Mouse (Mus musculus) lung, embryonic 16.5 days (tissue): ENCODE measurements around the gene Strn3. TPM values are rescaled to one million over a fixed set of nuclear protein-coding genes. Genes with fewer than 3 reads are reported as not detected.
A peak's percentile ranks its signal among the peaks of the same experiment; 100 is the strongest.

ENCODE experiments used
- ATAC-seq: fragments of 200-750 bp; cut with Nextera tagmentation; 2 replicates; pipeline ENCODE4 v1.8.0; 2017; ENCODE audit warnings: low read depth, mild to moderate bottlenecking, moderate library complexity
- H3K27ac ChIP-seq: fragments of 300-500 bp; sonication (generic); 2 replicates; pipeline ENCODE4 v1.5.1; 2014; ENCODE audit warnings: mild to moderate bottlenecking, control low read depth, low read length
- H3K27me3 ChIP-seq: fragments of 300-500 bp; sonication (generic); 2 replicates; pipeline ENCODE4 v1.6.1; 2014; ENCODE audit warnings: low read depth, low read length, mixed read lengths; ENCODE audit not compliant: control insufficient read depth, insufficient read depth
- H3K36me3 ChIP-seq: fragments of 300-500 bp; sonication (generic); 2 replicates; pipeline ENCODE4 v1.6.1; 2014; ENCODE audit warnings: low read length; ENCODE audit not compliant: control insufficient read depth, insufficient read depth
- H3K4me1 ChIP-seq: fragments of 300-500 bp; sonication (generic); replicated peaks from 2 replicates; pipeline ENCODE4 v1.6.1; 2014; ENCODE audit warnings: low read length, mixed read lengths; ENCODE audit not compliant: control insufficient read depth, insufficient read depth
- H3K4me2 ChIP-seq: fragments of 300-500 bp; sonication (generic); 2 replicates; pipeline ENCODE4 v1.6.1; 2014; ENCODE audit warnings: low read depth, low read length, control low read depth
- H3K4me3 ChIP-seq: fragments of 300-500 bp; sonication (generic); 2 replicates; pipeline ENCODE4 v1.5.1; 2014; ENCODE audit warnings: mild to moderate bottlenecking, low read length, control low read depth
- H3K9ac ChIP-seq: fragments of 300-500 bp; sonication (generic); 2 replicates; pipeline ENCODE4 v1.6.1; 2014; ENCODE audit warnings: low read length, control low read depth
- H3K9me3 ChIP-seq: fragments of 300-500 bp; sonication (generic); 2 replicates; pipeline ENCODE4 v1.6.1; 2016; ENCODE audit warnings: low read length; ENCODE audit not compliant: control insufficient read depth
- WGBS: fragments of 180-500 bp; shearing (Covaris S2); extraction: QIAGEN DNeasy Blood & Tissue Kit; methylation state at CpG from one replicate; pipeline ENCODE4 v1.1.7; 2014; 5-methylcytosine and 5-hydroxymethylcytosine counted together
- polyA plus RNA-seq: library from polyadenylated mRNA; unstranded; fragments of >200 nt; fragmentation: Nextera tagmentation; extraction: Ambion mirVana; gene quantifications from 2 replicates; pipeline ENCODE4 v1.2.1, GENCODE M21; 2015

Strn3 gene
- polyA plus RNA-seq = 36.1 and 37.4 TPM in 2 replicates

GRCm38 (mm10) chr12:51691845-51692632 is at the start of gene Strn3:
Strn3 (minus strand) TSS chr12:51691897.
- H3K36me3 ChIP-seq = no peaks in the 10 kb centered on the region
- H3K4me3 ChIP-seq = peak within 1 kb of the TSS; percentile 96
- H3K4me2 ChIP-seq = peak within 1 kb of the TSS; percentile 84
- WGBS = 0% methylated on average over 49 of the region's 56 CpGs
- no peaks in the 10 kb centered on the region for H3K9me3 ChIP-seq
- H3K4me1 ChIP-seq = peaks cover 19% of the 10 kb centered on the region
- peak; percentile 97 for ATAC-seq
- H3K27me3 ChIP-seq = no peaks in the 10 kb centered on the region
- H3K9ac ChIP-seq = peak within 1 kb of the TSS; percentile 95
- peak within 1 kb of the TSS; percentile 100 for H3K27ac ChIP-seq

GRCm38 (mm10) chr12:51736807-51737206 is 45.1 kb upstream of the Strn3 start:
- ATAC-seq = no peak
- Histone ChIP-seq H3K9me3 (no peaks in the 10 kb centered on the region), H3K4me3 (no peak overlapping the region), H3K36me3 (no peaks in the 10 kb centered on the region), H3K4me1 (peaks cover 26% of the 10 kb centered on the region), H3K4me2 (no peak overlapping the region), H3K27ac (no peak overlapping the region; the same call in 1 of the 2 replicates), H3K27me3 (no peaks in the 10 kb centered on the region), H3K9ac (no peak overlapping the region)
- WGBS = 43% methylated on average over 1 of the region's 1 CpGs

DNA sequence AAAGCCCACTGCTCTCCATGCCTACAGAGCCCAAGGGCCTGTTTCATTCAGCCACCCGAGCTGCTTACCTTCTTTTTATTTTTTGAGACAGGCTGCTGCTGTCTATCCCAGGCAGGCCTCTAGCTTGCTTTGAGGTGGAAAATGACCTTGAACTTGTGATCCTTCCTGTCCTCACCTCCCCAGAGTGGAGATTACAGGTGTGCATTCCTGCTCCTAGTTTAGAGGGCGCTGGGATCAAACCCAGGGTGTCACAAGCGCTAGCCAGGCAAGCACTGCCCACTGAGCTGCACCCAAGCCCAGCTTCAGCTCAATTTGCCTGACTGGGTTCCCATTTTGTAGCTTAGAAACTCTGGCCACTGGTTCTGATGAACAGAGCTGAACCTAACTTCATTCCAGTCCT is 44.7 kb upstream of the Strn3 start:
- no peak overlapping the region for H3K4me3 ChIP-seq
- no peak for ATAC-seq
- H3K27ac ChIP-seq = peak overlapping the region; percentile 31
- H3K4me2 ChIP-seq = no peak overlapping the region
- H3K27me3 ChIP-seq = no peaks in the 10 kb centered on the region
- H3K9ac ChIP-seq = no peak overlapping the region
- no peaks in the 10 kb centered on the region for H3K36me3 ChIP-seq
- 64% methylated on average over 3 of the region's 3 CpGs for WGBS
- H3K9me3 ChIP-seq = no peaks in the 10 kb centered on the region
- peaks cover 26% of the 10 kb centered on the region for H3K4me1 ChIP-seq

GRCm38 (mm10) chr12:51735840-51736271 is 44.2 kb upstream of the Strn3 start:
- Histone ChIP-seq H3K4me3 (no peak overlapping the region), H3K4me1 (peaks cover 26% of the 10 kb centered on the region), H3K9me3 (no peaks in the 10 kb centered on the region), H3K4me2 (no peak overlapping the region), H3K27me3 (no peaks in the 10 kb centered on the region), H3K27ac (peak overlapping the region; percentile 31), H3K9ac (no peak overlapping the region), H3K36me3 (no peaks in the 10 kb centered on the region)
- peak; percentile 92 for ATAC-seq
- 29% methylated on average over 7 of the region's 7 CpGs for WGBS

- Histone ChIP-seq H3K27me3 (no peaks in the 10 kb centered on the region), H3K4me1 (peaks cover 26% of the 10 kb centered on the region), H3K9ac (no peak overlapping the region), H3K4me2 (peak overlapping the region; percentile 51), H3K4me3 (peak overlapping the region; percentile 32), H3K9me3 (no peaks in the 10 kb centered on the region), H3K36me3 (no peaks in the 10 kb centered on the region), H3K27ac (peak overlapping the region; percentile 72)
- ATAC-seq = peak; percentile 42; the same call in 1 of the 2 replicates
- WGBS = 46% methylated on average over 14 of the region's 14 CpGs
Measured at GRCm38 (mm10) chr12:51734605-51735211, 43.0 kb upstream of the Strn3 start.

DNA sequence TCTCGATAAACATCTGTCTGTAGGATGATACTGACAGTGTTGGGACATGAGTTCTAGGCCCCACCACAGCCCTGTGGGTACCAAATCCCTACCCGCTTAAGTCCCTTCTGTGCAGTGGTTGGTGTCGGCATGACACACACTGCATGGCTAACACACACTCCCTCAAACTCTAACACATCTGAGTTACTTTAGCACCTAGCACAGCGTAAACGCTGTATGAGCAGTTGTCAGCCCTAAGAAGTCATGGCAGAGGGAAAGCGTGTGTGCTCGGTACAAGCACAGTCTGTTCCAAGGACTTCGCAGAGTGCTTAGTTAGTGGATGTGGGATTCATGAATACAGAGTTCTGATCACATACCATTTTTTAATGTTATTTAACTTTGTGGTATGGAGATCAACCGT is 38.1 kb upstream of the Strn3 start:
- no peak overlapping the region for H3K9ac ChIP-seq

DNA sequence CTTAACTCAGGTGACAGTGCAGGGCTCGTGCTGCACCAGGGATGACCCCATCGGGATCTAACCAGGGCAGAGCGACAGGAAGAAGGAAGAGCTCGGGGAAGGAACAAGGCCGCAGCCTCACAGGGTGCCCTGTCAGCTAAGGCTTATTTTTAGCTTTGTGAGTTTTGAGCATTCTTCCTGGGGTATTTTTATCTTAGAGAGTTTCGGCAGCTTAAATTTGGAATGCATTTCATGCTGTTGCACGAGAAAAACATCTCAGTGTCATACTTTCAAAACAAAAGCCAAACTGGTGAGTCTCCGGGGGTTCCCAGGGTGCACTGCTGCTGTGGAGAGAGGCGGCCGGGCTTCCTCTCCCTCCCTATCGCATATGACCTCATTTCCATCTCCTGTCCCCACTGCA is 37.4 kb upstream of the Strn3 start:
- 48% methylated on average over 11 of the region's 11 CpGs for WGBS
- H3K9me3 ChIP-seq = no peaks in the 10 kb centered on the region
- H3K9ac ChIP-seq = 0 out of 2 replicates have a peak overlapping the region, but pooled peaks have one; percentile 13
- H3K4me1 ChIP-seq = peaks cover 5% of the 10 kb centered on the region; the same call in 1 of the 2 replicates
- no peaks in the 10 kb centered on the region for H3K36me3 ChIP-seq
- H3K4me2 ChIP-seq = no peak overlapping the region
- H3K27ac ChIP-seq = peak overlapping the region; percentile 67
- H3K27me3 ChIP-seq = no peaks in the 10 kb centered on the region
- H3K4me3 ChIP-seq = no peak overlapping the region
- peak; percentile 74; the same call in 1 of the 2 replicates for ATAC-seq

More for the DNA sequence above, 38.1 kb upstream of the Strn3 start:
- ATAC-seq = no peak
- Histone ChIP-seq H3K4me1 (peaks cover 12% of the 10 kb centered on the region), H3K27me3 (no peaks in the 10 kb centered on the region), H3K4me2 (no peak overlapping the region), H3K4me3 (no peak overlapping the region), H3K36me3 (no peaks in the 10 kb centered on the region), H3K27ac (0 out of 2 replicates have a peak overlapping the region, but pooled peaks have one; percentile 1), H3K9me3 (no peaks in the 10 kb centered on the region)
- 92% methylated on average over 9 of the region's 9 CpGs for WGBS

- no peak overlapping the region for H3K4me2 ChIP-seq
- no peaks in the 10 kb centered on the region for H3K4me1 ChIP-seq
- no peaks in the 10 kb centered on the region for H3K36me3 ChIP-seq
- ATAC-seq = no peak
- H3K4me3 ChIP-seq = no peak overlapping the region
- H3K27ac ChIP-seq = no peak overlapping the region
- no peaks in the 10 kb centered on the region for H3K27me3 ChIP-seq
- WGBS = 92% methylated on average over 8 of the region's 8 CpGs
- no peak overlapping the region for H3K9ac ChIP-seq
- no peaks in the 10 kb centered on the region for H3K9me3 ChIP-seq
Measured at GRCm38 (mm10) chr12:51721836-51722235, 30.1 kb upstream of the Strn3 start.

GRCm38 (mm10) chr12:51718617-51719016 is 26.9 kb upstream of the Strn3 start:
- Histone ChIP-seq H3K9ac (no peak overlapping the region), H3K4me3 (no peak overlapping the region), H3K9me3 (no peaks in the 10 kb centered on the region), H3K4me1 (no peaks in the 10 kb centered on the region), H3K27me3 (no peaks in the 10 kb centered on the region), H3K4me2 (no peak overlapping the region), H3K36me3 (no peaks in the 10 kb centered on the region), H3K27ac (no peak overlapping the region)
- whole genome bisulfite sequencing = 87% methylated on average over 6 of the region's 6 CpGs
- ATAC-seq = no peak
